Mouse (Mus musculus) forebrain, embryonic 12.5 days (tissue): ENCODE results near the gene Smim27. TPM values are rescaled to one million over a fixed set of nuclear protein-coding genes. Genes with fewer than 3 reads are reported as not detected.

Source experiments
- ATAC-seq: fragments of 200-750 bp; cut with Nextera tagmentation; 2 replicates; pipeline ENCODE4 v1.8.0; 2017; ENCODE audit warnings: moderate TSS enrichment; ENCODE audit not compliant: low FRiP score
- H3K27ac ChIP-seq: fragments of 300-500 bp; sonication (generic); 2 replicates; pipeline ENCODE4 v1.5.1; 2016; ENCODE audit warnings: mild to moderate bottlenecking
- H3K27me3 ChIP-seq: fragments of 300-500 bp; sonication (generic); 2 replicates; pipeline ENCODE4 v1.6.1; 2016; ENCODE audit warnings: mild to moderate bottlenecking
- H3K36me3 ChIP-seq: fragments of 300-500 bp; sonication (generic); replicated peaks from 2 replicates; pipeline ENCODE4 v1.6.1; 2016; ENCODE audit warnings: mild to moderate bottlenecking
- H3K4me1 ChIP-seq: fragments of 300-500 bp; sonication (generic); 2 replicates; pipeline ENCODE4 v1.6.1; 2016
- H3K4me2 ChIP-seq: fragments of 300-500 bp; sonication (generic); 2 replicates; pipeline ENCODE4 v1.6.1; 2016; ENCODE audit warnings: mild to moderate bottlenecking, moderate library complexity
- H3K4me3 ChIP-seq: fragments of 300-500 bp; sonication (generic); replicated peaks from 2 replicates; pipeline ENCODE4 v1.5.1; 2016; ENCODE audit warnings: mild to moderate bottlenecking
- H3K9ac ChIP-seq: fragments of 300-500 bp; sonication (generic); 2 replicates; pipeline ENCODE4 v1.6.1; 2016; ENCODE audit warnings: mild to moderate bottlenecking
- H3K9me3 ChIP-seq: fragments of 300-500 bp; sonication (generic); 2 replicates; pipeline ENCODE4 v1.6.1; 2016
- WGBS: fragments of 180-500 bp; shearing (Covaris S2); methylation state at CpG from one replicate; pipeline ENCODE4 v1.1.7; 2016; 5-methylcytosine and 5-hydroxymethylcytosine counted together
- polyA plus RNA-seq: library from polyadenylated mRNA; unstranded; fragments of >200 nt; fragmentation: Nextera tagmentation; extraction: Ambion mirVana; gene quantifications from 2 replicates; pipeline ENCODE4 v1.2.1, GENCODE M21; 2016

Gene Smim27
- 32.7 and 35.3 TPM in 2 replicates for polyA plus RNA-seq

DNA sequence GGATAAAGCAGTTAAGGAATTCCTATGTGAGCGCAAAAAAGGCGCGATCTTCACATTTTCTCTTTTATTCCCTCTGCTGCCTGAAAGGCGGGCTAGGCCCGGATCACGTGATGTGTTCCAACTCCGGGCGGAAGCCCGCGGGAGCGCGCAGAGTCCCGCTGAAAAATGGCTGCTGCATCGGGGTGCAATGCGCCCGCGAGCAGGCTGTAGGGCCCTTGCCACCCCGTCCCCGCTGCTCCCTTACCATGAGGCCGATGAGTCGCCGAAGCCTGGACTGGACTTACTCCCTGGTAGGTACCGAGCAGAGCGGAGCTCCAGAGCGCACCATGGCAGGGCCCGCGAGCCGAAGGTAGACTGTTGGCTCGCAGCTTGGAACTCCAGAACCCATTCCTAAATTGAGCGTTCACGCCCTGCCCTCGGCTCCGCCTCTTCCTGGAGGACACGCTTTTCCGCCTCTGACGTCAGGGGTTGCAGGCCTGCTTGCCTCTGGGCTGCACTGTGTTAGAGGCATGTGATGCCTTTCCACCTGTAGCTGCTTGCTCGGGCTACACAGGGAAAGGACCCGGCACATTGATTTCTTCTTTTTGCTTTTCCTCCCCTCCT is at the start of gene Smim27, which contains the start of gene Topors:
TSS of gene Smim27 (plus strand) at position 150 of the 603 bp plus-strand sequence.
TSS of gene Topors (minus strand) at position 421 of the 603 bp plus-strand sequence.
- H3K9ac ChIP-seq = peak within 1 kb of the TSS; percentile 89
- under 1% methylated on average over 38 of the region's 38 CpGs for WGBS
- no peaks in the 10 kb centered on the region for H3K9me3 ChIP-seq
- no peaks in the 10 kb centered on the region for H3K27me3 ChIP-seq
- peaks cover 20% of the 10 kb centered on the region for H3K36me3 ChIP-seq
- peak; percentile 95 for ATAC-seq
- peaks cover 24% of the 10 kb centered on the region for H3K4me1 ChIP-seq
- H3K4me3 ChIP-seq = peak within 1 kb of the TSS; percentile 71
- H3K27ac ChIP-seq = peak within 1 kb of the TSS; percentile 97
- peak within 1 kb of the TSS; percentile 89 for H3K4me2 ChIP-seq

DNA sequence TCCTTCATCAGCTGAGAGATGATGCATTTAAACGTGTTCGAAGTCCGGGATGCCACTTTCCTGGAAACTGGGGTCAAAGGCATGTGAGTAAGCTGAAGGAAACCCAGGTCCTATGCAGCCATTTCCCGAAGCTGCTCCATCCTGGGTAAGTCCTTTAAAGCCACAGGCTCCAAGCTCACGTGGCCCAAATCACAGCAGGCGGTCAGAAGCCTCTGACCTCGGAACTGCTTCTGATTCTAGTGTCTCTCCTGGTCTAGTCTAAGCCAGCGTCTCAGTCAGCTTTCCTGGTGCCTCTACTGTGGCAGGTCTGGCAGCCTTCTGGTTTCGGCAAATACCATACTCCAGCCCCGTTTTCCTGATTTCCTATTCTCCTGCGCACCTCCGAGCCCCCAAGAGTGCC is 48.9 kb upstream of the Smim27 start:
- Histone ChIP-seq H3K4me2 (peak overlapping the region; percentile 26), H3K36me3 (no peaks in the 10 kb centered on the region), H3K27ac (no peak overlapping the region), H3K9me3 (no peaks in the 10 kb centered on the region), H3K4me3 (no peak overlapping the region), H3K9ac (no peak overlapping the region), H3K27me3 (no peaks in the 10 kb centered on the region), H3K4me1 (peaks cover 4% of the 10 kb centered on the region; the same call in 1 of the 2 replicates)
- ATAC-seq = no peak
- WGBS = 19% methylated on average over 12 of the region's 12 CpGs

DNA sequence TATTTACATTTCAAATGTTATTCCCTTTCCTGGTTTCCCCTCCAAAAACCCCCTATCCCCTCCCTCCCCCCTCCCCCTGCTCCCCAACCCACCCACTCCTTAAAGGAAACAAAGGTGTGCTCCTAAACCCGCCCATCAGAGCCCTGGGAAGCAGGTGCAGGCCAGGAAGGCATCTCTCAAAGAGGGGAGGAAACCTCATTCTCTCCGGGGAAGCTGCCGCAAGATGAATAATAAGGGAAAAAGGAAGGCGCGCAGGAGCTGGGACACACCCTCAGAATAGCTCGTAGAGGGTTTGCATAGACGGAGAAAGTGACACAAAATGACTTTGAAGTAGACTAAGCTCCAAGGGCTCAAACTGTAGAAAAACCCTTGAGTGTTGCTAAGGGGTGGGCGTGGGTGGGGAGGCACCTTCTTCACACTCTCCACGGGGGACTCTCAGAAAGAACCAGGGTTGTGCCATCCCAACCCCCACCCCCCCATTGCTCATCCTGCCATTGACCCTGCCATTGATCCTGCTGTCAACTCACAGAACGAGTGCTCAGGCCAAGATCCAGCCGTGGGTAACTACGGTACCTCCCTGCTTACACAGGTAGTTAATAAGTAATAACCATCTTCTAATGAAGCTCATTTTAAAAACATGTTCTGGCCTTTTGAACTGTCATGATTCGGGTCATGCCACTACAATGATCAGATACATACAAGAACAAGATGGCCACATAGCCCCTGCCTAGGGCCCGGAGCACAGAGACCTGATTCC is 48.2 kb upstream of the Smim27 start:
- ATAC-seq = no peak
- no peak overlapping the region for H3K27ac ChIP-seq
- H3K9me3 ChIP-seq = no peaks in the 10 kb centered on the region
- peaks cover 4% of the 10 kb centered on the region; the same call in 1 of the 2 replicates for H3K4me1 ChIP-seq
- WGBS = 48% methylated on average over 14 of the region's 14 CpGs
- H3K4me3 ChIP-seq = no peak overlapping the region
- peak overlapping the region; percentile 26 for H3K4me2 ChIP-seq
- no peaks in the 10 kb centered on the region for H3K36me3 ChIP-seq
- no peaks in the 10 kb centered on the region for H3K27me3 ChIP-seq
- H3K9ac ChIP-seq = no peak overlapping the region

DNA sequence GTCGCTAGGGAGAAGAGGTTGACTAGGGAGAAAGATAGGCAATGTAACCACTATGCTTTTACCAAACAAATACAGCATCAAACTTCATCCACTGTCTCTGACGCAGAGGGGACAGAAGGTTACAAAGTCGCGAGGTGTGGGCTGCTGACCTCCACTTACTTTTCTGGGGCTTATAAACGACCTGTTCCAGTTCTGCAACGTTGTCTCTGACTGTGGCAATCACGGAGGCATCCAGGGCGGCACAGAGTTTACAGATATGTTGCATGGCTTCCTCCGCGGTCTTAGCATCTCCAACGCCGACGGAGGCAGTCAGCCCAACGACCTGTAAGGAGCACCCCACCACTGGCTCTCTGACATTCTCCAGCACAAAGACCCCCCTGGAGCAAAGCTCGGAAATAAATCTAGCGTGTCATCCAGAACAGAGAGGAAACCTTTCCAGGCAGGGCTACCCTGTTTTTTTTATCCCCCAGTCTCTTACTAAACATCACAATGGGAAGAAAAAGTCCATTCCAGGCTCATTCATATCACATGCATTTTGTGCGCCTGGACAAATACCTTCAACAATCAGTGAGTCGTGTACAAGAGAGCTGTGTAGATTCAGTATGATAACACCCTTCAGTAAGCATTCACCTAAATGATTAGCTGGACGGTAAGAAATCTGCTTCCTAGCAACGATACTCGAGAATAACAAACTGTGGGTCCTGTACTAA is 47.3 kb upstream of the Smim27 start:
- Histone ChIP-seq H3K9me3 (no peaks in the 10 kb centered on the region), H3K27me3 (no peaks in the 10 kb centered on the region), H3K27ac (no peak overlapping the region), H3K9ac (no peak overlapping the region), H3K4me1 (peaks cover 4% of the 10 kb centered on the region; the same call in 1 of the 2 replicates), H3K4me2 (no peak overlapping the region), H3K4me3 (no peak overlapping the region), H3K36me3 (no peaks in the 10 kb centered on the region)
- no peak for ATAC-seq
- WGBS = 45% methylated on average over 21 of the region's 21 CpGs

DNA sequence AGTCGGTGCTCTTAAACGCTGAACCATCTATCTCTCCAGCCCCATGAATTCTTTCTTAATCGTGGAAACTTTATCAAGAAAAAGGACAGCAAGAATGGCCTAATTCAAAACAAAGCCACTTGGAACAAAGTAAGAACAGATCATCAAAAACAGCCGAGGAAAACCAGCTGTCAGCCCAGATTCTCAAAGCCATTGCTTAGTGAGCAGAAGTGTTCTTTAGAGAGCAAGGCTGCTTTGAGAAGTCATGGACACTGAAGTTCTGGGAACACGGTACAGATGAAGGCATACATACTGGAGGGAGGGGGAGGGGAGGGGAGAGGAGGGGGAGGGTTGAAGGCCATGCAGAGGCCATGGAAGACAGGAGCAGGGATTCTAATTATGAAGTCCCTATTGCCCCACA is 43.3 kb upstream of the Smim27 start:
- no peaks in the 10 kb centered on the region for H3K36me3 ChIP-seq
- no peak for ATAC-seq
- H3K4me1 ChIP-seq = no peaks in the 10 kb centered on the region
- H3K27ac ChIP-seq = no peak overlapping the region
- H3K9ac ChIP-seq = no peak overlapping the region
- H3K4me3 ChIP-seq = no peak overlapping the region
- H3K9me3 ChIP-seq = no peaks in the 10 kb centered on the region
- no peaks in the 10 kb centered on the region for H3K27me3 ChIP-seq
- no peak overlapping the region for H3K4me2 ChIP-seq
- 75% methylated on average over 5 of the region's 5 CpGs for WGBS

DNA sequence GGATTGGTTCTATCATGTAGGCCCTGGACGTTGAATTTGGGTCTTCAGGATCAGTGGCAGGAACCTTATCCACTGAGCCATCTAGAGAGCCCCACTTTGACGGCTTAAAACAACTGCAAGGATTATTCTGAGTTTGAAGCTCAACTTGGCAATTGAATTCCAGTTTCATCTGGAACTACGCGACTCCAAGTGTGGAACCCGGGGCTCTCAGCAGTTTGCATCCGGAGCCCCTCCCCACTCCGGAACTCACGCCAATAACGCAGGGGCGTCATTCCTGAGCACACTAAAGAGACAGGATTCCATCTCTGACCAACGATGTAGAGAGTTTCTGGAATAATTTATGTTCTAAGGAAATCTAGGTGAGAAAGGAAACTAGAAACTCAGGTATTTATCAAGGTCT is 42.2 kb upstream of the Smim27 start:
- H3K9ac ChIP-seq = no peak overlapping the region
- ATAC-seq = no peak
- H3K4me3 ChIP-seq = no peak overlapping the region
- H3K27me3 ChIP-seq = no peaks in the 10 kb centered on the region
- no peak overlapping the region for H3K27ac ChIP-seq
- no peaks in the 10 kb centered on the region for H3K4me1 ChIP-seq
- no peaks in the 10 kb centered on the region for H3K36me3 ChIP-seq
- no peak overlapping the region for H3K4me2 ChIP-seq
- 92% methylated on average over 11 of the region's 11 CpGs for WGBS
- no peaks in the 10 kb centered on the region for H3K9me3 ChIP-seq

DNA sequence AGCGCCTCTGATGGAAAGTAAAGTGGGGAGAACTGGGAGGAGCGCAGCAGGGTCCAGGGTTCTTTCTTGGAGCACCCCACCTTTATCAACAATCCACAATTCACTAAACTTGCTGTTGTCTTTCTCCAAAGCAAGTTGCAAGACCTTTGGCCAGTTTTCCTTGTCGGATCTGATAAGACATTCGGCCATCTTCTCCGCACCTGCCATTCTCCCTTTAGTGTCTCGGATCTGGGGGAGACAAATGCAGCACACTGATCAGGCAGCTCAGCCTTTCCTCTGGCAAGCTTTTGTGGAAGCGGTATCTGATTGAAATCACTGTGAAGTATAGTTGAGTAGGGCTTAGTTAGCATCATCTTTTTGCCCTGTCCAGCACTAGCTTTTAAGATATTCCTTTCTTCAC is 41.5 kb upstream of the Smim27 start:
- H3K9ac ChIP-seq = no peak overlapping the region
- H3K4me1 ChIP-seq = no peaks in the 10 kb centered on the region
- ATAC-seq = no peak
- H3K4me2 ChIP-seq = no peak overlapping the region
- no peak overlapping the region for H3K27ac ChIP-seq
- H3K36me3 ChIP-seq = no peaks in the 10 kb centered on the region
- WGBS = 93% methylated on average over 7 of the region's 7 CpGs
- H3K9me3 ChIP-seq = no peaks in the 10 kb centered on the region
- H3K27me3 ChIP-seq = no peaks in the 10 kb centered on the region
- H3K4me3 ChIP-seq = no peak overlapping the region

DNA sequence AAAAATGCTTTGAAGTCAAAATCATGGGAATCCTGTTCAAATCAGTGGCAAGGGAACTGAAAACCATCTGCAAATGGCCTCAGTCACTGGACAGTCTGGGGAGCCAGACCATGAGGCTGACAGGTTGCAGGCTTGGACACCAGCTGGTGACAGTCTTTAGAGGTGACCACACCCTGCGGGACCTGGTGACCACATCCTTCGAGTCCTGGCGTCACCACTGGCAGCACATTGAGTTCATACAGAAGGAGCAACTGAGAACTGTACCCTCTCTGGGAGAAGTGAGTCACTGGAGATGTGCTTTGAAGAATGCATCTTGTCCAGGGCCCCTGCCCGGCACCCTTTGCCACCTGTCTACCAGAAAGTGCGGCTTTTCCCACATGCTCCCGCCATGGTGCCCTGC is 39.7 kb upstream of the Smim27 start:
- Histone ChIP-seq H3K4me3 (no peak overlapping the region), H3K27ac (no peak overlapping the region), H3K4me2 (no peak overlapping the region), H3K9ac (no peak overlapping the region), H3K27me3 (no peaks in the 10 kb centered on the region), H3K36me3 (no peaks in the 10 kb centered on the region), H3K9me3 (no peaks in the 10 kb centered on the region), H3K4me1 (no peaks in the 10 kb centered on the region)
- WGBS = 95% methylated on average over 6 of the region's 6 CpGs
- ATAC-seq = no peak

DNA sequence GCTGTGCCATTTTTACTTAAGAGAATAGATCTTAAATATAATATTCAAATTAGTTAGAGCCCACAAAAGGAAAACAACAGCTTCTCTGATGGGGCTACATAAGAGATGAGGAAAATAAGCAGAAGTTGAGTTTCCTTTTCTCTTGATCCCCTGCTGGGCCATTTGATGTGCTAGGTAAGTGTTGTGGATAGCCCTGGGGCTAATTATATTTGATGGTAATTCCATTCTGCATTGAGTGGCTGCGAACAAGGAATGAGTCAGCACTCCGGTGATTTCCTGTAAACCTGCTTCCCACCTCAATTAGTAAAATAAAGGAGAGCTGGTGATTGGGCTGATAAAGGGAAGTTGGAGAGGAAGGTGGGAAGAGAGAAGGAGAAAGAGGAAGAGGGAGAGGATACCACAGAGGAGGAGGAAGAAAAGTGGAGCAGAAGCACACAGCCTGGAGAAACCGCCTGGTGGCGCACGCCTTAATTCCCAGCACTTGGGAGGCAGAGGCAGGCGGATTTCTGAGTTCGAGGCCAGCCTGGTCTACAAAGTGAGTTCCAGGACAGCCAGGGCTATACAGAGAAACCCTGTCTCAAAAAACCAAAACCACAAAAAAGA is 36.2 kb upstream of the Smim27 start:
- ATAC-seq = no peak
- Histone ChIP-seq H3K4me2 (no peak overlapping the region), H3K27ac (no peak overlapping the region), H3K4me3 (no peak overlapping the region), H3K27me3 (no peaks in the 10 kb centered on the region), H3K36me3 (no peaks in the 10 kb centered on the region), H3K4me1 (no peaks in the 10 kb centered on the region), H3K9me3 (no peaks in the 10 kb centered on the region), H3K9ac (no peak overlapping the region)
- WGBS = 93% methylated on average over 7 of the region's 7 CpGs

DNA sequence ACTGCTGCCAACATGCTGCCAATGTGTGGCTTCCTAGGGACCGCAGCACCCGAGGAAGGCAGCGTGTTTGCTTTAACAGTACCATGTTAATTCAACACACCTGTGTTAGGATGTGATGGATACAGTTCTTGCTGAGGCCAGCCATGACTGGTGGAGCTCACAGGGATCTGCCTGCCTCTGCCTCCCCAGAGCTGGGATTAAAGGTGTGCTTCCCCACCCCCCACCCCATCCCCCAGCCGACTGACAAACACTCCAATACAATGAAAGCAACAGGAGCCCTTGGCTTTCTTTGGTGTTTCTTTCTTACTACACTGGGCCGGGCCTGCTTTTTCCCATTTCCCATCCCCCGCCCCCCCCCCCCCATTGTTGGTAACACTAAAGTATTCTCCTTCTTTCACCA is 35.1 kb upstream of the Smim27 start:
- Histone ChIP-seq H3K36me3 (no peaks in the 10 kb centered on the region), H3K9me3 (no peaks in the 10 kb centered on the region), H3K27ac (no peak overlapping the region), H3K4me2 (no peak overlapping the region), H3K9ac (no peak overlapping the region), H3K4me3 (no peak overlapping the region), H3K27me3 (no peaks in the 10 kb centered on the region), H3K4me1 (peaks cover 8% of the 10 kb centered on the region)
- 72% methylated on average over 6 of the region's 6 CpGs for WGBS
- no peak for ATAC-seq

DNA sequence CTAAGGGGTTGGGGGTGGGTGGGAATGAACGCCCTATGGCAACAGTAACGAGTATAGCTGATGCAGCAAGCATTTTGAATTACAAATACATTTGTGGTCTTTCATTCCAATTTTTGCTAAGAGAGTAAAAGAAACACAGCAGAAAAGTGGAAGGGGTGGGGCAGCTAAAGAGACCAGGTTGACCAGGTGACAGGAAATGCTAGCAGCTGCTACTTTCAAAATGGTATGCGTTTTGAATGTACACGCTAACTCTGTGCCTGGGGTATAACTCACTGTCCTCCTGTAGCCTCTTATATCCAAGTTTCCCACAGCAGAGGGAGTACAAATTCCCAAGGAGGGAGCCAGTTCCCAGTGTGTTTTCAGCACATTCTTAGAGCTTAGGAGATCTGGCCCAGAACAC is 32.5 kb upstream of the Smim27 start:
- no peaks in the 10 kb centered on the region for H3K36me3 ChIP-seq
- no peak overlapping the region for H3K27ac ChIP-seq
- H3K4me1 ChIP-seq = peaks cover 15% of the 10 kb centered on the region
- H3K27me3 ChIP-seq = no peaks in the 10 kb centered on the region
- no peak overlapping the region for H3K4me3 ChIP-seq
- H3K4me2 ChIP-seq = no peak overlapping the region
- 86% methylated on average over 4 of the region's 4 CpGs for WGBS
- no peak overlapping the region for H3K9ac ChIP-seq
- no peak for ATAC-seq
- no peaks in the 10 kb centered on the region for H3K9me3 ChIP-seq
